Mouse (Mus musculus) MEL (cell line): ENCODE measurements around the gene Notch4. TPM values are rescaled to one million over a fixed set of nuclear protein-coding genes. Genes with fewer than 3 reads are reported as not detected.

ENCODE experiments used
- DNase-seq: peaks from one replicate; pipeline ENCODE4 v3.0.0; 2011; ENCODE audit warnings: low read depth, low spot score
- H3K27ac ChIP-seq: 2 replicates; pipeline ENCODE4 v1.5.1; 2012; ENCODE audit warnings: low read depth, mild to moderate bottlenecking, control low read depth, low read length, moderate library complexity; ENCODE audit not compliant: control insufficient read depth
- H3K27me3 ChIP-seq, 2 experiments: fragments of 150-350 bp in 1 of 2; sonication (generic) in 1 of 2; 2 replicates each; pipeline ENCODE4 v1.6.1; 2012; ENCODE audit warnings: low read length in 2 of 2, mild to moderate bottlenecking in 2 of 2, improper control_type of control experiment in 1 of 2, moderate library complexity in 1 of 2; ENCODE audit not compliant: insufficient read depth in 2 of 2, control insufficient read depth in 1 of 2
- H3K36me3 ChIP-seq, 2 experiments: 2 replicates each; pipeline ENCODE4 v1.6.1; 2012 to 2014; ENCODE audit warnings: low read length in 2 of 2, improper control_type of control experiment in 1 of 2, inconsistent platforms in 1 of 2, mild to moderate bottlenecking in 1 of 2; ENCODE audit not compliant: insufficient read depth in 2 of 2, control insufficient read depth in 1 of 2
- H3K4me1 ChIP-seq, 2 experiments: fragments of 150-350 bp in 1 of 2; sonication (generic) in 1 of 2; 2 replicates each; pipeline ENCODE4 v1.6.1; 2012; ENCODE audit warnings: low read length in 2 of 2, improper control_type of control experiment in 1 of 2, mild to moderate bottlenecking in 1 of 2; ENCODE audit not compliant: insufficient read depth in 2 of 2, control insufficient read depth in 1 of 2
- H3K4me3 ChIP-seq, 2 experiments: fragments of 150-350 bp in 1 of 2; sonication (generic) in 1 of 2; 2 replicates each; pipeline ENCODE4 v1.5.1; 2012; ENCODE audit warnings: low read depth in 2 of 2, low read length in 2 of 2, mild to moderate bottlenecking in 2 of 2, moderate library complexity in 2 of 2, control low read depth in 1 of 2, improper control_type of control experiment in 1 of 2; ENCODE audit not compliant: control insufficient read depth in 1 of 2, insufficient read depth in 1 of 2
- H3K79me2 ChIP-seq: 2 replicates; pipeline ENCODE4 v1.6.1; 2012; ENCODE audit warnings: mild to moderate bottlenecking, low read length, moderate library complexity; ENCODE audit not compliant: control insufficient read depth, poor library complexity, insufficient read depth
- H3K9ac ChIP-seq: 2 replicates; pipeline ENCODE4 v1.6.1; 2012; ENCODE audit warnings: low read depth, mild to moderate bottlenecking, control low read depth, low read length, moderate library complexity; ENCODE audit not compliant: control insufficient read depth, poor library complexity, severe bottlenecking
- H3K9me3 ChIP-seq: fragments of 150-350 bp; sonication (generic); replicated peaks from 2 replicates; pipeline ENCODE4 v1.6.1; 2012; ENCODE audit warnings: mild to moderate bottlenecking, low read length, improper control_type of control experiment, moderate library complexity; ENCODE audit not compliant: insufficient read depth
- BHLHE40 ChIP-seq: IDR thresholded peaks from 2 replicates; pipeline ENCODE4 v1.6.1; 2012; ENCODE audit warnings: low read depth, mild to moderate bottlenecking, inconsistent platforms, low read length, improper control_type of control experiment, borderline replicate concordance
- CHD1 ChIP-seq: IDR thresholded peaks from 2 replicates; pipeline ENCODE4 v1.6.1; 2012; ENCODE audit warnings: low read depth, mild to moderate bottlenecking, inconsistent platforms, low read length, improper control_type of control experiment
- CTCF ChIP-seq, 3 experiments: IDR thresholded peaks in 2 of 3; conservative IDR thresholded peaks in 1 of 3; 2 replicates each; pipeline ENCODE4 v1.5.1; 2011 to 2012; ENCODE audit warnings: low read length in 3 of 3, low read depth in 2 of 3, mild to moderate bottlenecking in 2 of 3, improper control_type of control experiment in 1 of 3, inconsistent platforms in 1 of 3, mixed read lengths in 1 of 3, moderate library complexity in 1 of 3; ENCODE audit not compliant: control insufficient read depth in 1 of 3, insufficient read depth in 1 of 3, poor library complexity in 1 of 3, severe bottlenecking in 1 of 3
- ELF1 ChIP-seq: IDR thresholded peaks from 2 replicates; pipeline ENCODE4 v1.6.1; 2014; ENCODE audit warnings: low read depth, mild to moderate bottlenecking, inconsistent platforms, low read length, improper control_type of control experiment, moderate library complexity
- ETS1 ChIP-seq: IDR thresholded peaks from 2 replicates; pipeline ENCODE4 v1.6.1; 2012; ENCODE audit warnings: low read depth, mild to moderate bottlenecking, inconsistent platforms, low read length, improper control_type of control experiment, moderate library complexity
- GABPA ChIP-seq: IDR thresholded peaks from 2 replicates; pipeline ENCODE4 v1.6.1; 2012; ENCODE audit warnings: low read depth, mild to moderate bottlenecking, inconsistent platforms, low read length, improper control_type of control experiment, moderate library complexity
- GATA1 ChIP-seq: IDR thresholded peaks from 2 replicates; pipeline ENCODE4 v1.6.1; 2011; ENCODE audit warnings: low read depth, low read length, improper control_type of control experiment
- HCFC1 ChIP-seq: IDR thresholded peaks from 2 replicates; pipeline ENCODE4 v1.6.1; 2012; ENCODE audit warnings: low read depth, mild to moderate bottlenecking, inconsistent platforms, low read length, improper control_type of control experiment, moderate library complexity
- JUND ChIP-seq: IDR thresholded peaks from 2 replicates; pipeline ENCODE4 v1.6.1; 2011; ENCODE audit warnings: low read depth, mild to moderate bottlenecking, improper control_type of control experiment, low read length
- MAX ChIP-seq: IDR thresholded peaks from 2 replicates; pipeline ENCODE4 v1.6.1; 2011; ENCODE audit warnings: low read length, improper control_type of control experiment
- MAZ ChIP-seq: IDR thresholded peaks from 2 replicates; pipeline ENCODE4 v1.6.1; 2012; ENCODE audit warnings: low read depth, mild to moderate bottlenecking, inconsistent platforms, low read length, improper control_type of control experiment
- MXI1 ChIP-seq: IDR thresholded peaks from 2 replicates; pipeline ENCODE4 v1.6.1; 2011; ENCODE audit warnings: mild to moderate bottlenecking, low read depth, low read length, improper control_type of control experiment
- MYB ChIP-seq: IDR thresholded peaks from 2 replicates; pipeline ENCODE4 v1.6.1; 2011; ENCODE audit warnings: mild to moderate bottlenecking, low read depth, low read length, improper control_type of control experiment
- MYC ChIP-seq: IDR thresholded peaks from 2 replicates; pipeline ENCODE4 v1.6.1; 2011; ENCODE audit warnings: low read depth, mild to moderate bottlenecking, low read length, improper control_type of control experiment, moderate library complexity
- NELFE ChIP-seq: IDR thresholded peaks from 2 replicates; pipeline ENCODE4 v1.6.1; 2011; ENCODE audit warnings: low read depth, low read length, improper control_type of control experiment
- POLR2A ChIP-seq, 2 experiments: IDR thresholded peaks; 2 replicates each; pipeline ENCODE4 v1.6.1; 2011 to 2012; ENCODE audit warnings: low read length in 2 of 2, mild to moderate bottlenecking in 2 of 2, control low read depth in 1 of 2, improper control_type of control experiment in 1 of 2, low read depth in 1 of 2, moderate library complexity in 1 of 2; ENCODE audit not compliant: control insufficient read depth in 1 of 2, insufficient read depth in 1 of 2, poor library complexity in 1 of 2
- POLR2AphosphoS2 ChIP-seq: IDR thresholded peaks from 2 replicates; pipeline ENCODE4 v1.6.1; 2011; ENCODE audit warnings: low read length, improper control_type of control experiment
- POLR2AphosphoS5 ChIP-seq: IDR thresholded peaks from 2 replicates; pipeline ENCODE4 v1.6.1; 2012; ENCODE audit warnings: low read depth, borderline replicate concordance, mild to moderate bottlenecking, inconsistent platforms, low read length, moderate library complexity, mixed read lengths
- RCOR1 ChIP-seq: IDR thresholded peaks from 2 replicates; pipeline ENCODE4 v1.6.1; 2012; ENCODE audit warnings: low read depth, mild to moderate bottlenecking, inconsistent platforms, low read length, improper control_type of control experiment
- SIN3A ChIP-seq: IDR thresholded peaks from 2 replicates; pipeline ENCODE4 v1.6.1; 2012; ENCODE audit warnings: low read length, improper control_type of control experiment, inconsistent platforms
- TBP ChIP-seq: IDR thresholded peaks from 2 replicates; pipeline ENCODE4 v1.8.0; 2011; ENCODE audit warnings: low read depth, low read length, improper control_type of control experiment
- TCF12 ChIP-seq: IDR thresholded peaks from 2 replicates; pipeline ENCODE4 v1.6.1; 2014; ENCODE audit warnings: low read depth, mild to moderate bottlenecking, inconsistent platforms, low read length, improper control_type of control experiment, moderate library complexity
- USF1 ChIP-seq: IDR thresholded peaks from 2 replicates; pipeline ENCODE4 v1.6.1; 2014; ENCODE audit warnings: low read depth, mild to moderate bottlenecking, inconsistent platforms, low read length, improper control_type of control experiment, moderate library complexity
- USF2 ChIP-seq, 2 experiments: IDR thresholded peaks; 2 replicates each; pipeline ENCODE4 v1.6.1; 2011 to 2012; ENCODE audit warnings: improper control_type of control experiment in 2 of 2, low read length in 2 of 2, borderline replicate concordance in 1 of 2, inconsistent platforms in 1 of 2, low read depth in 1 of 2, mild to moderate bottlenecking in 1 of 2; ENCODE audit not compliant: insufficient read depth in 1 of 2
- ZC3H11A ChIP-seq: IDR thresholded peaks from 2 replicates; pipeline ENCODE4 v1.6.1; 2012; ENCODE audit warnings: low read depth, mild to moderate bottlenecking, inconsistent platforms, low read length, improper control_type of control experiment
- ZMIZ1 ChIP-seq: IDR thresholded peaks from 2 replicates; pipeline ENCODE4 v1.6.1; 2012; ENCODE audit warnings: low read depth, mild to moderate bottlenecking, inconsistent platforms, low read length, improper control_type of control experiment, moderate library complexity
- ZNF384 ChIP-seq: IDR thresholded peaks from 2 replicates; pipeline ENCODE4 v1.6.1; 2012; ENCODE audit warnings: low read depth, mild to moderate bottlenecking, inconsistent platforms, low read length, improper control_type of control experiment
- polyA plus RNA-seq, 2 experiments: library from polyadenylated mRNA; stranded (reverse) in 1 of 2; unstranded in 1 of 2; fragments of >175 nt in 1 of 2; fragments of >200 nt in 1 of 2; gene quantifications; 2 replicates each; pipeline versions ENCODE4 v1.2.1 to v1.2.4; 2012; ENCODE audit warnings: low replicate concordance in 2 of 2, low read depth in 1 of 2; ENCODE audit not compliant: insufficient read length in 2 of 2, insufficient read depth in 1 of 2, missing spikeins in 1 of 2
- total RNA-seq: library from RNA; depleted of rRNA; stranded (reverse); fragments of 300-350 nt; gene quantifications from 2 replicates; pipeline ENCODE4 v1.2.3, GENCODE M21; 2012

Notch4 gene
- total and polyA plus RNA-seq, 3 experiments: 0.15 to 21.9 (median 0.33) TPM

- peaks cover 6 to 26% of the 10 kb centered on the region in 2 experiments; a peak in 3 of 4 replicates for H3K4me1 ChIP-seq
- peak within 1 kb of the TSS; percentile 95 to 99 for H3K4me3 ChIP-seq
Observed at GRCm38 (mm10) chr17:34604061-34604508, 40.0 kb downstream of the Notch4 start, which contains the start of gene Agpat1. Gene Agpat1, plus strand, starts transcription at chr17:34604262.

DNA sequence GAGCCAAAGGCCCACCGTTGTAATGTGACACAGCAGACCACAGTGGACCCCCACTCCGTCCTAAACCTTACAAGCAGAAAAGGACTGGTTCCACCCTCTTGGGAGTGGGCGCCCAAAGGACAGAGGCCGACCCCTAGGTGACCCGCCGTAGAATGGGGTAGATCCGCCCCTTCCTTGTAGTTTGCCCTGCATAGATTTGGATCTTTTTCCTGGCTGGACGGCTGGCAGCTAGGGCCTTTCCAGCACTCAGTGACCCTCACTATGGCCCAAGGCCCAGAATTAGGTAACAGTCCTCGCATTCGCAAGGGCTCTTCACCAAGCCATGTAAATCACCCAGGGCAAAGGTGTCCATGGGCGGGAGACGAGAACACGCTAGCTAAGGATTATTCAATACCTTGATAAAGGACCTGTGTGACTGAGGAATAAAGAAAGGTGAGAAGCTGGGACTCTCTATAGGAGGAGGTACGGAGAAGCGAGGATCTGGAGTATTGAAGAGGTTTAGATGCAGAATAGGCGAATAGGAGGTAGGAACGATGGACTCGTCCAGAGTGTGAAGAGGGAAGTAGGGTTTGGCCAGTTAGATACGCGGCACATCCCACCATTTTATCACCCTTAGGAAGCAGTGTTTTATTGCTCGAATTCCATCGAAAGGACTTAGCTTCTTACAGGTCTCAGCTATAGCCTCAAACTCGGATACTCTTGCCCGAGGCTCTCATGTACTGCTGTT, 40.6 kb downstream of the Notch4 start:
- DNase-seq: peak; percentile 78
- Histone ChIP-seq H3K9ac (peak overlapping the region; percentile 98), H3K36me3 (peaks cover 0 to 10% of the 10 kb centered on the region in 2 experiments; a peak in 2 of 4 replicates), H3K4me1 (peaks cover 6 to 26% of the 10 kb centered on the region in 2 experiments; a peak in 3 of 4 replicates), H3K27ac (peak overlapping the region; percentile 87), H3K4me3 (peak overlapping the region; percentile 95 to 99), H3K27me3 (no peaks in the 10 kb centered on the region), H3K9me3 (no peaks in the 10 kb centered on the region), H3K79me2 (peaks cover 53% of the 10 kb centered on the region)
- peak; percentile 75; the same call in 1 of the 2 replicates for TF ChIP-seq CHD1
- TF ChIP-seq MYC: no peak
- TF ChIP-seq POLR2AphosphoS2: 0 out of 2 replicates have a peak, but pooled peaks have one; percentile 19
- TF ChIP-seq ETS1: 0 out of 2 replicates have a peak, but pooled peaks have one; percentile 2
- no peak for TF ChIP-seq ZMIZ1
- TF ChIP-seq ZNF384: no peak
- peak; percentile 36; the same call in 1 of the 2 replicates for TF ChIP-seq MAX
- TF ChIP-seq RCOR1: 0 out of 2 replicates have a peak, but pooled peaks have one; percentile 13
- 0 out of 2 replicates have a peak, but pooled peaks have one; percentile 7 for TF ChIP-seq POLR2AphosphoS5
- TF ChIP-seq MAZ: peak; percentile 13; the same call in 1 of the 2 replicates
- TF ChIP-seq GATA1: peak; percentile 23; the same call in 1 of the 2 replicates
- no peak for TF ChIP-seq CTCF (IDR thresholded peaks at IDR 0.05 in 2 of 3, conservative IDR thresholded peaks at IDR 0.05 in 1 of 3; ENCODE audit: control insufficient read depth in 1 of 3, insufficient read depth in 1 of 3, low read depth in 2 of 3, low read length in 3 of 3, poor library complexity in 1 of 3, severe bottlenecking in 1 of 3)
- TF ChIP-seq GABPA: no peak
- 0 out of 2 replicates have a peak, but pooled peaks have one; percentile 52 for TF ChIP-seq TBP
- TF ChIP-seq JUND: no peak
- TF ChIP-seq USF2 (IDR thresholded peaks at IDR 0.05; ENCODE audit: borderline replicate concordance in 1 of 2, insufficient read depth in 1 of 2, low read depth in 1 of 2, low read length in 2 of 2): no peak
- TF ChIP-seq SIN3A: no peak
- TF ChIP-seq USF1: 0 out of 2 replicates have a peak, but pooled peaks have one; percentile 5

More at GRCm38 (mm10) chr17:34604061-34604508, 40.0 kb downstream of the Notch4 start, which contains the start of gene Agpat1:
- TF ChIP-seq TBP: peak; percentile 68
- peak; percentile 36; the same call in 1 of the 2 replicates for TF ChIP-seq ETS1
- TF ChIP-seq HCFC1: peak; percentile 72
- TF ChIP-seq MXI1: no peak
- no peak for TF ChIP-seq MYC
- peak; percentile 75 for TF ChIP-seq TCF12
- peak; percentile 83 for TF ChIP-seq ZMIZ1
- no peak for TF ChIP-seq MYB
- peak; percentile 21; the same call in 1 of the 2 replicates for TF ChIP-seq ELF1
- TF ChIP-seq POLR2AphosphoS2: peak; percentile 85; the same call in 1 of the 2 replicates
- peak; percentile 91 to 92 for TF ChIP-seq POLR2A (IDR thresholded peaks at IDR 0.05; ENCODE audit: control insufficient read depth in 1 of 2, insufficient read depth in 1 of 2, low read depth in 1 of 2, low read length in 2 of 2, poor library complexity in 1 of 2)
- TF ChIP-seq POLR2AphosphoS5: 0 out of 2 replicates have a peak, but pooled peaks have one; percentile 10
- TF ChIP-seq MAZ: peak; percentile 56; the same call in 1 of the 2 replicates
- no peak for TF ChIP-seq GABPA
- no peak for TF ChIP-seq BHLHE40
- TF ChIP-seq NELFE: peak; percentile 95
- TF ChIP-seq JUND: no peak
- no peak for TF ChIP-seq ZC3H11A
- Histone ChIP-seq H3K9me3 (no peaks in the 10 kb centered on the region), H3K9ac (peak within 1 kb of the TSS; percentile 98), H3K27ac (peak within 1 kb of the TSS; percentile 87), H3K79me2 (peaks cover 51% of the 10 kb centered on the region), H3K27me3 (no peaks in the 10 kb centered on the region), H3K36me3 (peaks cover 0 to 10% of the 10 kb centered on the region in 2 experiments; a peak in 2 of 4 replicates)
- peak; percentile 99 for DNase-seq
